Mouse (Mus musculus): Measurements from ENCODE around the gene Scfd2. TPM values are rescaled to one million over a fixed set of nuclear protein-coding genes. Genes with fewer than 3 reads are reported as not detected.

Gene Scfd2
- polyA plus RNA-seq, 1 experiment: 10.5 TPM

DNA sequence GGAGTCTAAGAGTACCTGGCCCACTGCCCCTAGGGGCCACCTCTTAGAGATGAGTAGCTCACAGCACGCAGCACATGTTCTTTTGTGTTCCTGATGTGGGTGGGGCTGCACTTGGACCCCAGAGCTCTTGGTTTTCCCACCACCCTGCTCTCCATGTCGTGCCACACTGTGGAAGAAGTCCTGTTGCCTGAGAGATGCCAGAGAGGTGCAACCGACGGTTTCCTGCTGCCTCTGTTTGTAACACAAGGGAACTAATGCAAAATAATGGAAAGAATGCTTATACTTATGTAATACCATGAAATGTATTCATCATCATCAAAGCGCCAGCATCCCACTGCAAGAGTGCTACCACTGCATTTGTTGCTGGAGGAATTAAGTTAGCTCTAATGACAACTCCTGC is 238.0 kb downstream of the Scfd2 start:
- Histone ChIP-seq H3K27ac (ENCODE audit: insufficient read depth, low read depth, low read length) (no peak overlapping the region), H3K4me3 (ENCODE audit: insufficient read depth, low read length) (no peak overlapping the region), H3K4me1 (ENCODE audit: control insufficient read depth, insufficient read depth, low read length) (no peaks in the 10 kb centered on the region)
- TF ChIP-seq CTCF (IDR thresholded peaks at IDR 0.05; ENCODE audit: low read depth, low read length) (no peak), POLR2A (IDR thresholded peaks at IDR 0.05; ENCODE audit: borderline replicate concordance, low read depth, low read length) (no peak)

DNA sequence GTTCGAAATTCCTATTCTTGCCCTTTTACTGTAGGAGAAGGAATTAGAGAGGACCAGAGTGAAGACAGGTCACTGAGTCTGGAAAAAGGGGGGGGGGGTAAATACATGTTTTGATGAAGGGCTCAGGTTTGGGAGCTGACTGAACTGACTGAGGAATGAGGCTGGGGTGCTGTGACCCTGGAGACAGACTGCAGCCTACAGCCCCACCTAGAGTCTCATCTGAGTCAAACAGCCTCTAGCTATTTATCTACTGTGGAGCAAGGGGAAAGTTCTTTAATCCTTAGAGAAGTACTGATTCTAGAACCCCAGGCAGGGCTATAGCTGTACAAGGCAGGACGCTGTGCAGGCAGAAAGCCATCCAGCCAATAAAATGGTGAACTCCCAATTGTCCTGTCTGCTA is 239.5 kb downstream of the Scfd2 start:
- no peak overlapping the region for H3K27ac ChIP-seq (ENCODE audit: insufficient read depth, low read depth, low read length)
- TF ChIP-seq CTCF (IDR thresholded peaks at IDR 0.05; ENCODE audit: low read depth, low read length): no peak
- TF ChIP-seq POLR2A (IDR thresholded peaks at IDR 0.05; ENCODE audit: borderline replicate concordance, low read depth, low read length): no peak
- peaks cover 3% of the 10 kb centered on the region for H3K4me1 ChIP-seq (ENCODE audit: control insufficient read depth, insufficient read depth, low read length)
- H3K4me3 ChIP-seq (ENCODE audit: insufficient read depth, low read length): no peak overlapping the region

DNA sequence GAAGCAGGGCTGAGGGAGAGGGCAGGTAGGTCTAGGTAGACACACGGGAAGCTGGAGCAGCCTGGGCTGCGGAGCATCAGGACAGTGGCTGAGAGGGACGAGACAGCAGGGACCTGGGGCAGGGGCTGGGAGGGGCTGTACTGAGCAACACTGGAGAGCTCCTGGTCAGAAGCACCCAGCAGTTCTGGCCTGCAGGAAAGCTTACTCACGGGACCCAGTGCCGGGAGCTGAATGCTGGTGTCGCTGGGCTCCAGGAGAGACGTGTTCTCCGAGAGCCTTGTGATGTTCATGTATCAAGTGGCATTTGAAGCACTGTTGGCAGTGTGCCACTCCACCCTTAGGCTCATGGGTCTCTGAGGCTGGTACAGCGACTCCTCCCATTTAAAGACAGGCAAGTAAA is 240.0 kb downstream of the Scfd2 start:
- Histone ChIP-seq H3K4me1 (ENCODE audit: control insufficient read depth, insufficient read depth, low read length) (peaks cover 7% of the 10 kb centered on the region), H3K27ac (ENCODE audit: insufficient read depth, low read depth, low read length) (no peak overlapping the region), H3K4me3 (ENCODE audit: insufficient read depth, low read length) (no peak overlapping the region)
- no peak for TF ChIP-seq POLR2A (IDR thresholded peaks at IDR 0.05; ENCODE audit: borderline replicate concordance, low read depth, low read length)
- no peak for TF ChIP-seq CTCF (IDR thresholded peaks at IDR 0.05; ENCODE audit: low read depth, low read length)

DNA sequence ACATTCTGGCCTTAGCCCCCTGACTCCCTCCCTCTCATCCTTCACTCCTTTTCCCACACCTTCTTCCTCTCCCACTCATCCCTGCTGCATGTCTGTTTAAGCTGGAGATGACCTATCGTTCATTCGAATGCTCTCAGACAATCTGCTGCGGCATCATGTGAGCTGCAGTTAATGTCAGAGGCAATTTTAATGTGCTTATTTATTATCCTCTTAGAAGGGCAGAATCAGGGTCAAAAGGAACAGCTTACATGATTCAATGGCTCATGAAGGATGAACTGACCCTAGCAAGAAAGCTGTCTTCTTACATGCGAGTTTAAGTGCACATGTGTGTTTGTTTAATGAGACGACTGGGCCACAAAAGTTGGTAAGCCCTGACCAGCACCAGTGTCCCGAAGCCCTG is 241.6 kb downstream of the Scfd2 start:
- Histone ChIP-seq H3K4me3 (ENCODE audit: insufficient read depth, low read length) (no peak overlapping the region), H3K4me1 (ENCODE audit: control insufficient read depth, insufficient read depth, low read length) (peaks cover 20% of the 10 kb centered on the region), H3K27ac (ENCODE audit: insufficient read depth, low read depth, low read length) (no peak overlapping the region)
- TF ChIP-seq POLR2A (IDR thresholded peaks at IDR 0.05; ENCODE audit: borderline replicate concordance, low read depth, low read length) (no peak), CTCF (IDR thresholded peaks at IDR 0.05; ENCODE audit: low read depth, low read length) (no peak)

DNA sequence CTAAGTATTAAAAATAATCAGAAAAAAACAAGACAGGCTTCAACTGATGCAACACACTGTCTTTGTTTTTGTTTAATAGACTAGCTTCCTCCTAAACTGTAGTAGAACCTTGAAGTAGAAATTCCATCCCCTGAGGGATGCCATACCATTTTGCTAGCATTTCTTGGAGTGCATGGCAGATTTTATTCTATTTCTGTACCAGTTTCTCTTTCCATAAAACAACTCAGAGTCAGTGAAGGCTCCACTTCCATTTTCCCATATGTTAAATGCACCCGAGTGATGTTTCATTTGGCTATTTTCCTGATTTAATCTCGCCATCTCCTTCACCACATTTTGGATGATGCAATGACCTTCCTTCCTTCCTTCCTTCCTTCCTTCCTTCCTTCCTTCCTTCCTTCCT is 243.4 kb downstream of the Scfd2 start:
- TF ChIP-seq CTCF (IDR thresholded peaks at IDR 0.05; ENCODE audit: low read depth, low read length): no peak
- TF ChIP-seq POLR2A (IDR thresholded peaks at IDR 0.05; ENCODE audit: borderline replicate concordance, low read depth, low read length): no peak
- no peak overlapping the region for H3K4me3 ChIP-seq (ENCODE audit: insufficient read depth, low read length)
- no peak overlapping the region for H3K27ac ChIP-seq (ENCODE audit: insufficient read depth, low read depth, low read length)
- H3K4me1 ChIP-seq (ENCODE audit: control insufficient read depth, insufficient read depth, low read length): peaks cover 26% of the 10 kb centered on the region

DNA sequence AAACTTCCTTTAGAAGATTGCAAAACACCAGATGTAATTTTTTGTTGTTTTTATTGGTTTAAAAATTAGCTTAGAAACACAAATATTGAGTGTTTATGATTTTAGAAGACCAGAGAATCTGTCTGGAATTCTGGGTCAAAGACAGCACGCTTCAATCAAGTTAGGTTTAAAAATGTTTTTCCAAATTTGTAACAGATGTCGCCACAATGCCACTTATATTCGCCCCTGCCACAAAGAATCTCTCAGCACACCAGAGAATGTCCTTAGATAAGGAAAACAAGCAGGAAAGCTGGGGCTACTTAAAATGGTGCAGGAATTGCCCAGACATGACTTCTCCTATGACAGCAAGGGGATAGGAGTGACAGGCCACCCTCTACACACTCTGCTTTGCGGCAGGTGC is 245.3 kb downstream of the Scfd2 start:
- Histone ChIP-seq H3K4me3 (ENCODE audit: insufficient read depth, low read length) (no peak overlapping the region), H3K4me1 (ENCODE audit: control insufficient read depth, insufficient read depth, low read length) (peaks cover 26% of the 10 kb centered on the region), H3K27ac (ENCODE audit: insufficient read depth, low read depth, low read length) (no peak overlapping the region)
- TF ChIP-seq CTCF (IDR thresholded peaks at IDR 0.05; ENCODE audit: low read depth, low read length) (no peak), POLR2A (IDR thresholded peaks at IDR 0.05; ENCODE audit: borderline replicate concordance, low read depth, low read length) (no peak)

DNA sequence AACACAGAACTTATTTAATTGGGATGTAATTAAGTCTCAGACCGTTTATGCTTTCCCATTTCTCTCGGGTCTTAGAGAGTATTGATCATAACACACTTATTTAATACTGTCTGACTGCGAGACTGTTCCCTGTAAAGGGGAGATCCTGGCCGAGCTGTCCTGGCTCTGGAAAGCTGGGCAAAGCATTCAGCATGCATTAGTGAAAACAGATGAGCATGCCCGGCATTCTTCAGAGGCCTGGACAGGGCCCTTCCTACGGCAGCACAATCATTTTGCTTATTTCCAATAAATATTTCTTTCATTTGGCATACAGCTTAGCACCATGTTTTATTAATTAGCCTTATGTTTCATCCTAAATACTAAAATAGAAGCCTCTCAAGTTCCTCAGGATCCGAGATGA is 245.8 kb downstream of the Scfd2 start:
- H3K4me3 ChIP-seq (ENCODE audit: insufficient read depth, low read length): no peak overlapping the region
- H3K27ac ChIP-seq (ENCODE audit: insufficient read depth, low read depth, low read length): no peak overlapping the region
- peaks cover 26% of the 10 kb centered on the region for H3K4me1 ChIP-seq (ENCODE audit: control insufficient read depth, insufficient read depth, low read length)
- TF ChIP-seq POLR2A (IDR thresholded peaks at IDR 0.05; ENCODE audit: borderline replicate concordance, low read depth, low read length) (no peak), CTCF (IDR thresholded peaks at IDR 0.05; ENCODE audit: low read depth, low read length) (no peak)

DNA sequence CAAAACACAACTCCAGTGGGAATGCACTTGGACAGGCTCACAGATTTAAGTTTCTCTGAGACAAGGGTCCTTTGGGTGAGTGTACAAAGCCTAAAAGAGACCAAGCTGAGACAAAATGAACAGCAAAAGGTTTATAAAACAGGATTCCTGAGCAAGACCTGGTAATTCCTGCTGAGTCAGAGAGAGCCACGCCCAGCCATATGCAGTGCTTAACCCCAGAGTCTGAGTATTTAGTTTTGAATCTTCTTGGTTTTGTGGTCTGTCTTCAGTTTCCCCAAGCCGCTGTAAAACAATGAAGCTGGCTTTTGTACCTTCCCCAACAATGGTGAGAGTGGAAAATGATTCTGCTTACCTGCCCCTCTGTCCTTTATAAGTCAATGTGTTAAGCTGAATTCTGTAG is 246.3 kb downstream of the Scfd2 start:
- Histone ChIP-seq H3K27ac (ENCODE audit: insufficient read depth, low read depth, low read length) (no peak overlapping the region), H3K4me1 (ENCODE audit: control insufficient read depth, insufficient read depth, low read length) (peaks cover 26% of the 10 kb centered on the region), H3K4me3 (ENCODE audit: insufficient read depth, low read length) (no peak overlapping the region)
- TF ChIP-seq CTCF (IDR thresholded peaks at IDR 0.05; ENCODE audit: low read depth, low read length) (no peak), POLR2A (IDR thresholded peaks at IDR 0.05; ENCODE audit: borderline replicate concordance, low read depth, low read length) (no peak)

DNA sequence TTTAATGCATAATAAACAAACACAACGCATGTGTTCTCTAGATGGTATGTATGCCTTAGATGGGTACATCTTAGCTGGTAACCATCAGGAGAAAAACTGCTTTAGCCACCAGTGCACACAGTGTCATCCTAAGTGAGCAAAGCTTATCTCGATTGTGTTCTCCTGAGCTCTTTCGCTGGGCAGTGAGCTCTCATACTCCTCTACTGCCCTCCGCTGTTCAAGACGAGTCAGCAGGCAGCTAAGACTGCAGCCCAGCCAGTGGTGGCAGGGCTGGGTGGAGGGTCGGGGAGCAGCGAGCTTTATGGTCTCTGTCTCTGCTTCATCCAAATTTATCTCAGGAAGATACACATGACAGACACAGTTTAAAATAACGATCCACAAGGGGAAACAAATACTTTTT is 248.0 kb downstream of the Scfd2 start:
- no peak overlapping the region for H3K27ac ChIP-seq (ENCODE audit: insufficient read depth, low read depth, low read length)
- H3K4me3 ChIP-seq (ENCODE audit: insufficient read depth, low read length): no peak overlapping the region
- no peak for TF ChIP-seq CTCF (IDR thresholded peaks at IDR 0.05; ENCODE audit: low read depth, low read length)
- TF ChIP-seq POLR2A (IDR thresholded peaks at IDR 0.05; ENCODE audit: borderline replicate concordance, low read depth, low read length): no peak
- peaks cover 26% of the 10 kb centered on the region for H3K4me1 ChIP-seq (ENCODE audit: control insufficient read depth, insufficient read depth, low read length)

DNA sequence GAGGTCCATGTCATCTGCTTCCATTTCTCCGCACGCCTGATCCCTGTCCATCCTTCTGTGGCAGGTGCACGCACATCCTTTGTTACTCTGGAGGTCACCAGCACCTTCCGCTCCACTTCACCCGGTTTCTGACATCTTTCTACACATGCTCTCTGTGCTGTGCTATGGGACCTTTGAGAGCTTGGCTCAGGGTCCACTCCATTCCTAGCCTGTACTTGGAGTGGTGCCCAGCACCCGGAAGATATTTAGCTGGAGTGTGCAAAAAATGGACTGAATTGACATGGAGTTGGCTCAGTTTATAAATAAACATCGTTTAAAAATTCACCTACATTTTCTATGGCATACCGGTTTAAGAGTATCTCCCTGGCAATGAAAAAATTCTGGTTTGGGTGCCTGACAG is 250.1 kb downstream of the Scfd2 start:
- no peak for TF ChIP-seq POLR2A (IDR thresholded peaks at IDR 0.05; ENCODE audit: borderline replicate concordance, low read depth, low read length)
- TF ChIP-seq CTCF (IDR thresholded peaks at IDR 0.05; ENCODE audit: low read depth, low read length): no peak
- H3K4me3 ChIP-seq (ENCODE audit: insufficient read depth, low read length): no peak overlapping the region
- H3K4me1 ChIP-seq (ENCODE audit: control insufficient read depth, insufficient read depth, low read length): peaks cover 18% of the 10 kb centered on the region
- H3K27ac ChIP-seq (ENCODE audit: insufficient read depth, low read depth, low read length): no peak overlapping the region

DNA sequence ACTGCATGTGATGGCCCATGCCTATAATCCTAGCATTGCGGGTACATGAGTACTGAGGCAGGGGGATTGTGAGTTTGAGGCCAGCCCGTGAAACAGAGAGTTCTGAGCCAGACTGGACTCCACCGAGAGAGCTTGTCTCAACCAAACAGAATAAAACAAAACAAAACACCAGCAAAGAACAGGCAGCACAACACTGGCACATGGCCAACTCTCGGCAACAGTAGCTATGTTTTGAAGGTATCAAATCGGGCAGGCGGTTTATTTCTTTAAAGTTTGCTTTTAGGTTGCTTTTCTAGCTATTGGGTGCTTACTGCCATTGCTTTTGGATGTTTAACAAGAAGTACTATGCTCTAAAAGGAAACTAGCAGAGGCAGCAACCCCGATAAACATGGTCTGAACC is 251.9 kb downstream of the Scfd2 start:
- H3K4me1 ChIP-seq (ENCODE audit: control insufficient read depth, insufficient read depth, low read length): peaks cover 4% of the 10 kb centered on the region
- H3K27ac ChIP-seq (ENCODE audit: insufficient read depth, low read depth, low read length): no peak overlapping the region
- TF ChIP-seq POLR2A (IDR thresholded peaks at IDR 0.05; ENCODE audit: borderline replicate concordance, low read depth, low read length): no peak
- no peak overlapping the region for H3K4me3 ChIP-seq (ENCODE audit: insufficient read depth, low read length)
